Mouse (Mus musculus): ENCODE measurements around the gene Atp6v0c.
A peak's percentile ranks its signal among the peaks of the same experiment; 100 is the strongest.

Atp6v0c gene

GRCm38 (mm10) chr17:24197032-24197824, 27.7 kb upstream of the Atp6v0c start:
- DNase-seq = peak; percentile 48 to 56

- no peak for DNase-seq
These were observed 25.8 kb upstream of the Atp6v0c start for GRCm38 (mm10) chr17:24195349-24195748.

- DNase-seq = no peak
These were observed 24.3 kb upstream of the Atp6v0c start for GRCm38 (mm10) chr17:24193769-24194168.

- no peak for DNase-seq
These were observed 23.8 kb upstream of the Atp6v0c start for GRCm38 (mm10) chr17:24193268-24193667.

GRCm38 (mm10) chr17:24192848-24193247, 23.3 kb upstream of the Atp6v0c start:
- no peak for DNase-seq

GRCm38 (mm10) chr17:24191481-24191880, 22.0 kb upstream of the Atp6v0c start:
- DNase-seq = no peak

GRCm38 (mm10) chr17:24190934-24191333, 21.4 kb upstream of the Atp6v0c start:
- DNase-seq = no peak

- no peak for DNase-seq
These were observed 4.8 kb upstream of the Atp6v0c start for GRCm38 (mm10) chr17:24174259-24174658.

- DNase-seq = peak; percentile 78 to 85
These were observed 3.9 kb upstream of the Atp6v0c start for GRCm38 (mm10) chr17:24173423-24173822.

GRCm38 (mm10) chr17:24171738-24172137, 2.2 kb upstream of the Atp6v0c start:
- DNase-seq = no peak

GRCm38 (mm10) chr17:24170729-24171128, 1.2 kb upstream of the Atp6v0c start:
- DNase-seq = no peak

- DNase-seq = peak in 1 of 2 experiments; percentile 32
These were observed 623 bp upstream of the Atp6v0c start for GRCm38 (mm10) chr17:24170125-24170524.

GRCm38 (mm10) chr17:24168590-24169277, 768 bp downstream of the Atp6v0c start:
- peak in 1 of 2 experiments; percentile 81 for DNase-seq

GRCm38 (mm10) chr17:24167891-24168505, 1.5 kb downstream of the Atp6v0c start:
- no peak for DNase-seq

GRCm38 (mm10) chr17:24167120-24167519, 2.4 kb downstream of the Atp6v0c start:
- DNase-seq = no peak

GRCm38 (mm10) chr17:24164566-24165259, 4.8 kb downstream of the Atp6v0c start:
- no peak for DNase-seq

- peak; percentile 94 to 98 for DNase-seq
These were observed 6.1 kb downstream of the Atp6v0c start, which contains the start of gene Amdhd2 for GRCm38 (mm10) chr17:24163176-24163962. Amdhd2 (minus strand) TSS chr17:24163766.

- peak; percentile 20 to 46 for DNase-seq
These were observed 6.8 kb downstream of the Atp6v0c start for GRCm38 (mm10) chr17:24162584-24163175.

GRCm38 (mm10) chr17:24161466-24161865, 8.0 kb downstream of the Atp6v0c start:
- DNase-seq = no peak

GRCm38 (mm10) chr17:24157526-24157925, 12.0 kb downstream of the Atp6v0c start:
- DNase-seq = no peak

GRCm38 (mm10) chr17:24157121-24157520, 12.4 kb downstream of the Atp6v0c start:
- peak in 1 of 2 experiments; percentile 7 for DNase-seq

GRCm38 (mm10) chr17:24156394-24156793, 13.1 kb downstream of the Atp6v0c start:
- DNase-seq = no peak

Measured in cerebellum, postnatal 25 days (tissue).